Mouse (Mus musculus): ENCODE results near the gene Kremen2. TPM values are rescaled to one million over a fixed set of nuclear protein-coding genes. Genes with fewer than 3 reads are reported as not detected.

Kremen2 gene
- 1 to 10 TPM; 2.6 to 2.9 TPM for total RNA-seq (2023)

GRCm38 (mm10) chr17:23745301-23746251 is at the start of gene Kremen2:
TSS of gene Kremen2 (minus strand) at chr17:23745833.

GRCm38 (mm10) chr17:23790269-23791078 is 44.8 kb upstream of the Kremen2 start, which contains the start of gene Srrm2:
TSS of gene Srrm2 (plus strand) at chr17:23790532.

GRCm38 (mm10) chr17:23785561-23786471 is 40.2 kb upstream of the Kremen2 start, which contains the start of gene Flywch2:
TSS of gene Flywch2 (minus strand) at chr17:23786081.

GRCm38 (mm10) chr17:23771284-23772218 is 25.9 kb upstream of the Kremen2 start, which contains the start of gene Flywch1:
TSS of gene Flywch1 (minus strand) at chr17:23771602.

GRCm38 (mm10) chr17:23740598-23741021 is 5.0 kb downstream of the Kremen2 start, which contains the start of gene Paqr4:
TSS of gene Paqr4 (minus strand) at chr17:23740867.

GRCm38 (mm10) chr17:23725999-23726757 is 19.5 kb downstream of the Kremen2 start, which contains the start of gene Pkmyt1:
TSS of gene Pkmyt1 (plus strand) at chr17:23726336.

GRCm38 (mm10) chr17:23722376-23723125 is 23.1 kb downstream of the Kremen2 start, which contains the start of gene 1520401A03Rik:
TSS of gene 1520401A03Rik (minus strand) at chr17:23722783.

Other genes starting within 250 kb of the Kremen2 start
- gene Zfp213, start 181.6 kb downstream of the Kremen2 start, total RNA-seq (2023), result 10 to 100 TPM; 10.0 to 11.4 TPM
- gene Zfp13, start 146.3 kb downstream of the Kremen2 start, total RNA-seq (2023), result not detected
- not detected for gene Zscan10, start 145.0 kb downstream of the Kremen2 start, total RNA-seq (2023)
- 1 to 10 TPM in 1 of 2 experiments, under 1 TPM in 1; 0.47 to 1.0 TPM for gene Mmp25, start 100.6 kb downstream of the Kremen2 start, total RNA-seq (2023)
- not detected for gene Bicdl2, start 85.3 kb downstream of the Kremen2 start, total RNA-seq (2023)
- 10 to 100 TPM; 34.9 to 35.2 TPM for gene Hcfc1r1, start 72.2 kb downstream of the Kremen2 start, total RNA-seq (2023)
- 10 to 100 TPM; 18.6 to 19.2 TPM for gene Thoc6, start 72.0 kb downstream of the Kremen2 start, total RNA-seq (2023)
- gene Tnfrsf12a, start 68.4 kb downstream of the Kremen2 start, total RNA-seq (2023), result 10 to 100 TPM; 24.3 to 27.1 TPM
- gene Cldn6, start 66.6 kb downstream of the Kremen2 start, total RNA-seq (2023), result not detected
- not detected for gene Cldn9, start 61.8 kb downstream of the Kremen2 start, total RNA-seq (2023)
- gene 1520401A03Rik, start 23.1 kb downstream of the Kremen2 start, total RNA-seq (2023), result not detected
- gene Pkmyt1, start 19.5 kb downstream of the Kremen2 start, total RNA-seq (2023), result 10 to 100 TPM; 35.4 to 36.1 TPM
- gene Paqr4, start 5.0 kb downstream of the Kremen2 start, total RNA-seq (2023), result 1 to 10 TPM; 2.5 to 6.1 TPM
- 10 to 100 TPM; 29.1 to 32.6 TPM for gene Flywch1, start 25.8 kb upstream of the Kremen2 start, total RNA-seq (2023)
- under 1 TPM in 1 of 2 experiments, not detected in 1; 0.89 TPM for gene Flywch2, start 40.2 kb upstream of the Kremen2 start, total RNA-seq (2023)
- gene Srrm2, start 44.7 kb upstream of the Kremen2 start, total RNA-seq (2023), result 1,000 to 10,000 TPM; 1,478 to 1,622 TPM
- gene Elob, start 83.3 kb upstream of the Kremen2 start, total RNA-seq (2023), result 100 to 1,000 TPM; 205 to 212 TPM
- not detected for gene Prss33, start 90.2 kb upstream of the Kremen2 start, total RNA-seq (2023)
- not detected for gene Prss32, start 98.0 kb upstream of the Kremen2 start, total RNA-seq (2023)
- gene Prss41, start 98.3 kb upstream of the Kremen2 start, total RNA-seq (2023), result 1 to 10 TPM; 1.0 to 1.2 TPM
- not detected for gene Prss21, start 122.2 kb upstream of the Kremen2 start, total RNA-seq (2023)
- not detected for gene Dcpp1, start 135.0 kb upstream of the Kremen2 start, total RNA-seq (2023)
- not detected for gene Dcpp2, start 135.0 kb upstream of the Kremen2 start, total RNA-seq (2023)
- gene Dcpp3, start 171.6 kb upstream of the Kremen2 start, total RNA-seq (2023), result not detected
- not detected for gene Sbp, start 195.8 kb upstream of the Kremen2 start, total RNA-seq (2023)
- not detected for gene Sbpl, start 209.4 kb upstream of the Kremen2 start, total RNA-seq (2023)
- gene Prss30, start 234.7 kb upstream of the Kremen2 start, total RNA-seq (2023), result 1 to 10 TPM; 1.4 to 1.7 TPM